Mouse (Mus musculus): Measurements from ENCODE around the gene Ankrd28.

GRCm38 (mm10) chr14:31666931-31667705 lies 163.3 kb downstream of the Ankrd28 start:
- TF ChIP-seq CTCF (IDR thresholded peaks at IDR 0.05; ENCODE audit: low read depth) (no peak), EP300 (IDR thresholded peaks at IDR 0.05; ENCODE audit: low read depth) (no peak)

All from liver, postnatal 0 days (tissue).